Mouse (Mus musculus) myocyte (in vitro differentiated cells): ENCODE measurements around the gene Aarsd1. TPM values are rescaled to one million over a fixed set of nuclear protein-coding genes. Genes with fewer than 3 reads are reported as not detected.
"Not testable (repeated sequence)": the region's sequence is repeated elsewhere in the genome, so short reads cannot be mapped to it uniquely, and the experiment has no call there.

Source experiments
- H3K27me3 ChIP-seq: one replicate; pipeline ENCODE4 v1.6.1; 2011; ENCODE audit not compliant: control insufficient read depth, insufficient read depth, insufficient read length
- H3K36me3 ChIP-seq: one replicate; pipeline ENCODE4 v1.6.1; 2011; ENCODE audit not compliant: control insufficient read depth, insufficient read depth
- H3K4me2 ChIP-seq: one replicate; pipeline ENCODE4 v1.6.1; 2011; ENCODE audit warnings: low read depth, control low read depth
- H3K4me3 ChIP-seq: one replicate; pipeline ENCODE4 v1.5.1; 2011; ENCODE audit warnings: mild to moderate bottlenecking, control low read depth, moderate library complexity
- H3K79me2 ChIP-seq: one replicate; pipeline ENCODE4 v1.6.1; 2011; ENCODE audit not compliant: control insufficient read depth, insufficient read depth
- H3ac ChIP-seq: one replicate; pipeline ENCODE4 v1.6.1; 2011; ENCODE audit not compliant: control insufficient read depth, insufficient read length
- CEBPB ChIP-seq: IDR thresholded peaks from 2 replicates; pipeline ENCODE4 v1.6.1; 2011; ENCODE audit warnings: mild to moderate bottlenecking, moderate library complexity; ENCODE audit not compliant: poor library complexity, insufficient read depth, severe bottlenecking
- E2F4 ChIP-seq: IDR thresholded peaks from one replicate; pipeline ENCODE4 v1.6.1; 2011; ENCODE audit warnings: mild to moderate bottlenecking, control low read depth, moderate library complexity; ENCODE audit not compliant: insufficient read depth
- MAX ChIP-seq: IDR thresholded peaks from one replicate; pipeline ENCODE4 v1.6.1; 2011; ENCODE audit warnings: low read depth, mild to moderate bottlenecking, control low read depth
- MYOD1 ChIP-seq, 3 experiments: IDR thresholded peaks; one replicate each; pipeline ENCODE4 v1.6.1; 2011; ENCODE audit warnings: control low read depth in 2 of 3, low read depth in 2 of 3, mild to moderate bottlenecking in 2 of 3, moderate library complexity in 1 of 3; ENCODE audit not compliant: insufficient read length in 2 of 3, control insufficient read depth in 1 of 3
- MYOG ChIP-seq, 3 experiments: IDR thresholded peaks; one replicate each; pipeline ENCODE4 v1.6.1; 2011; ENCODE audit warnings: control low read depth in 2 of 3, low read depth in 2 of 3, mild to moderate bottlenecking in 2 of 3; ENCODE audit not compliant: insufficient read length in 2 of 3, control insufficient read depth in 1 of 3, insufficient read depth in 1 of 3
- POLR2A ChIP-seq: IDR thresholded peaks from one replicate; pipeline ENCODE4 v1.6.1; 2011; ENCODE audit warnings: low read depth, mild to moderate bottlenecking, control low read depth, moderate library complexity; ENCODE audit not compliant: insufficient read length
- POLR2AphosphoS2 ChIP-seq: IDR thresholded peaks from one replicate; pipeline ENCODE4 v1.6.1; 2011; ENCODE audit warnings: low read depth, control low read depth; ENCODE audit not compliant: insufficient read length
- REST ChIP-seq: IDR thresholded peaks from one replicate; pipeline ENCODE4 v1.6.1; 2011; ENCODE audit warnings: mild to moderate bottlenecking, control low read depth, moderate library complexity; ENCODE audit not compliant: insufficient read depth, insufficient read length
- SRF ChIP-seq: IDR thresholded peaks from one replicate; pipeline ENCODE4 v1.6.1; 2011; ENCODE audit warnings: low read depth; ENCODE audit not compliant: control insufficient read depth, insufficient read length
- TCF12 ChIP-seq: IDR thresholded peaks from one replicate; pipeline ENCODE4 v1.6.1; 2011; ENCODE audit warnings: mild to moderate bottlenecking, control low read depth; ENCODE audit not compliant: poor library complexity, insufficient read depth, severe bottlenecking
- TCF3 ChIP-seq: IDR thresholded peaks from one replicate; pipeline ENCODE4 v1.6.1; 2011; ENCODE audit warnings: low read depth, control low read depth; ENCODE audit not compliant: insufficient read length
- USF1 ChIP-seq: IDR thresholded peaks from one replicate; pipeline ENCODE4 v1.6.1; 2011; ENCODE audit warnings: low read depth, mild to moderate bottlenecking, control low read depth, moderate library complexity
- polyA plus RNA-seq: library from polyadenylated mRNA; unstranded; fragments of >200 nt; fragmentation: generic; extraction: Trizol; gene quantifications from one replicate; pipeline ENCODE4 v1.2.1, GENCODE M21; 2012; ENCODE audit warnings: missing spikeins

Gene Aarsd1
- polyA plus RNA-seq, 1 experiment: 31.2 TPM

DNA sequence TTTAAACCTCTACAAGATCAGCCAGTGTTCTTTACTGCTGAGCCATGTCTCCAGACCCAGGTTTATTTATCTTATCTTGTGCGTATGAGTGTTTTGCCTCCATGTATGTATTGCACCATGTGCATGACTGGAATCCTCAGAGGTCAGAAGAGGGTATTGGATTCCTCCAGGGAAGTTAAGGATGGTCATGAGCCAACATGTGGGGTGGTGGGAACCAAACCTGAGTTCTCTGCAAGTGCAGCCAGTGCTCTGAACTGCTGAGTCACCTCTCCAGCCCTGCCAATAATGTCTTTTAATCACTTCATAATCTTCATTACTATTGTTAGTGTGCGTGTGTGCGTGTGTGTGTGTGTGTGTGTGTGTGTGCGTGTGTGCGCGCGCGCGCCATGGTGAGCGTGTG is 34.1 kb upstream of the Aarsd1 start:
- Histone ChIP-seq H3K27me3 (no peaks in the 10 kb centered on the region), H3K79me2 (no peaks in the 10 kb centered on the region), H3K36me3 (no peaks in the 10 kb centered on the region), H3ac (no peak overlapping the region), H3K4me3 (no peak overlapping the region), H3K4me2 (no peak overlapping the region)
- no peak for TF ChIP-seq MYOD1 (IDR thresholded peaks at IDR 0.05; ENCODE audit: control insufficient read depth in 1 of 3, insufficient read length in 2 of 3, low read depth in 2 of 3)
- TF ChIP-seq E2F4: no peak

DNA sequence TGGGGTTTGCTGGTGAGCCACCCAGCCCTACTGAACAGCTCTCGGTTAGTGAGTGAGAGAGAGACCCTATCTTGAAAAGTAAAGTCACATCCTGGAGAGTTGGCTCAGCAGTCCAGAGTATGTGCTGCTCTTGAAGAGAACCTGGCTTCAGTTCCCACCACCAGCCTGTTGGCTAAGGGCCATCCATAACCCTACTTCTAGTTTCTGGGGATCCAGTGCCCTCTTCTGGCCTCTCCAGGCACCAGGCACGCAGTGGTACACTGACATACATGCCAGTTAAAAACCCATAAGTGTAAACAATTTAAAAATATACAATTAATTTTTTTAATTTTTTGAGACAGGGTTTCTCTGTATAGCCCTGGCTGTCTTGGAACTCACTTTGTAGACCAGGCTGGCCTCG is 33.0 kb upstream of the Aarsd1 start:
- H3K79me2 ChIP-seq: no peaks in the 10 kb centered on the region
- H3ac ChIP-seq: no peak overlapping the region
- no peaks in the 10 kb centered on the region for H3K27me3 ChIP-seq
- H3K36me3 ChIP-seq: peaks cover 6% of the 10 kb centered on the region
- no peak overlapping the region for H3K4me2 ChIP-seq
- TF ChIP-seq TCF12: no peak
- TF ChIP-seq POLR2A: no peak
- no peak for TF ChIP-seq CEBPB
- TF ChIP-seq E2F4: no peak
- no peak for TF ChIP-seq REST
- TF ChIP-seq MAX: no peak
- TF ChIP-seq MYOG (IDR thresholded peaks at IDR 0.05; ENCODE audit: control insufficient read depth in 1 of 3, insufficient read depth in 1 of 3, insufficient read length in 2 of 3, low read depth in 2 of 3): no peak
- TF ChIP-seq TCF3: no peak
- TF ChIP-seq SRF: no peak
- H3K4me3 ChIP-seq: no peak overlapping the region

DNA sequence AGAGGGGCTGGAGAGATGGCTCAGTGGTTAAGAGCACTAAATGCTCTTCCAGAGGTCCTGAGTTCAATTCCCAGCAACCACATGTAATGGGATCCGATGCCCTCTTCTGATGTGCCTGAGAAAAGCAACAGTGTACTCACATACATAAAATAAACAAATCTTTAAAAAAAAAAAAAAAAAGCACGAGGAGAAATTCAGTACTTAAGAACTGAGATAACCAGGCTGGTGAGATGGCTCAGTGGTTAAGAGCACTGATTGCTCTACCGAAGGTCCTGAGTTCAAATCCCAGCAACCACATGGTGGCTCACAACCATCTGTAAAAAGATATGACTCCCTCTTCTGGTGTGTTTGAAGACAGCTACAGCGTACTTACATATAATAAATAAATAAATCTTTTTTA is 32.2 kb upstream of the Aarsd1 start:
- H3K4me3 ChIP-seq, H3ac ChIP-seq, H3K27me3 ChIP-seq, H3K79me2 ChIP-seq: not testable (repeated sequence)
- peak overlapping the region; percentile 73 for H3K4me2 ChIP-seq
- H3K36me3 ChIP-seq: peaks cover 14% of the 10 kb centered on the region

DNA sequence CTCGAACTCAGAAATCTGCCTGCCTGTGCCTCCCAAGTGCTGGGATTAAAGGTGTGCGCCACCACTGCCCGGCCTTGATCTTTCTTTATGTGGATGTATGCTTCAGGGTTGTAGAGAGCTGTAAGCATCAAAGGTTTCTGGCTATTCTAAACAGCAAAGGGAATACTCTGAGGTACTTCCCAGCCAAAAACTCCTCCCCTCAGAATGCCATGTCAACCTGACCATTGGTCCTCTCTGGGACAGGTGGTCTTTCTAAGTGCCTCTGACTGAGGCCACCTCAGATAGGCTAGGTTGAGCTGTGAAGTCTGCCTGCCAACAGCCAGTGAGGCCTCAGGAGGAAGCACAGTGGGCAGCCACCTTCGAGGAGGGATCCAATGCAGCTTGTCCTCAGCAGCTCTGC is 31.5 kb upstream of the Aarsd1 start:
- Histone ChIP-seq H3ac (peak overlapping the region; percentile 3), H3K4me3 (peak overlapping the region; percentile 34), H3K79me2 (peaks cover 11% of the 10 kb centered on the region), H3K36me3 (peaks cover 21% of the 10 kb centered on the region), H3K4me2 (peak overlapping the region; percentile 73), H3K27me3 (no peaks in the 10 kb centered on the region)
- TF ChIP-seq MYOD1 (IDR thresholded peaks at IDR 0.05; ENCODE audit: control insufficient read depth in 1 of 3, insufficient read length in 2 of 3, low read depth in 2 of 3) (no peak), SRF (no peak), CEBPB (no peak), POLR2AphosphoS2 (no peak), USF1 (no peak), MYOG (IDR thresholded peaks at IDR 0.05; ENCODE audit: control insufficient read depth in 1 of 3, insufficient read depth in 1 of 3, insufficient read length in 2 of 3, low read depth in 2 of 3) (no peak)

DNA sequence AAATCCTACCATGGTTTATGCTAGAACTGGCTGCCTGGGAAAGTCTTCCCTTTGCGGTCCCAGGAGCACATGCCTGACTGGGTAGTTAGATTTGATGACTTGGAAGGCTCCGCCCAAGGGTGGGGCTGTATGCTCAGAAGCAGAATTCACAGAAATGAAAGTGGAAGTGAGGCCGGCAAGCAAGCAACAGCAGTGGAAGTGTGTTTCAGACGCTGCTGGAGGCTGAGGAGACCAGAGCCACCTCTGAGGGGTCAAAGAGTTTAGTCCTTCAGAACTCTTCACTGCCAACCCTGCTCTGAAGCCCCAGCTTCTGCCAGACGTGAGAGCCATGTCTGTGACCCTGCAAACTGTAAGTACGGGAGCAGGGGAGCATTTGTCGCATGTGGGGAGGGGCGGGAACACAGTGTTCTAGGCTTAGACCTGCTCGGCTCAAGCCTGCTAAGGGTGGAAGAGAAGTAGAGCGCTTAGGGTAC is 30.9 kb upstream of the Aarsd1 start, which contains the start of gene Ifi35:
Gene Ifi35 (plus strand): TSS at position 134 of the 473 bp plus-strand sequence.
- H3K36me3 ChIP-seq: peaks cover 27% of the 10 kb centered on the region
- H3K79me2 ChIP-seq: peaks cover 16% of the 10 kb centered on the region
- peak within 1 kb of the TSS; percentile 34 for H3K4me3 ChIP-seq
- TF ChIP-seq POLR2AphosphoS2 (peak; percentile 74), TCF12 (no peak), POLR2A (peak; percentile 75), REST (no peak), SRF (peak; percentile 32)
- H3K4me2 ChIP-seq: peak within 1 kb of the TSS; percentile 73
- no peaks in the 10 kb centered on the region for H3K27me3 ChIP-seq
- peak within 1 kb of the TSS; percentile 3 for H3ac ChIP-seq

DNA sequence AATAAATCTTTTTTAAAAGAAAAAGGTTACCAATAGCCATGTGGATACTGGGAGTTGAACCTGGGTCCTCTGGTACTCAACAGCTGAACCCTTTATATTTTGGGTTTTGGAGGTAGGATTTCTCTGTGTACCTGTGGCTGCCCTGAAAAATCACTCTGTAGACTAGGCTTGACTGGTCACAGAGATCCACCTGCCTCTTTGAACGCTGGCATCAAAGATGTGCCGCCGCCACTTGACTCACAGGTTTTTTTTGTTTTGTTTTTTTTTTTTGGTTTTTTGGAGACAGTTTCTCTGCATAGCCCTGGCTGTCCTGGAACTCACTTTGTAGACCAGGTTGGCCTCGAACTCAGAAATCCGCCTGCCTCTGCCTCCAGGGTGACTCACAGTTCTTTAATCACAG is 30.4 kb upstream of the Aarsd1 start:
- Histone ChIP-seq H3K27me3 (no peaks in the 10 kb centered on the region), H3K79me2 (peaks cover 22% of the 10 kb centered on the region), H3K4me3 (peak overlapping the region; percentile 34), H3K4me2 (peak overlapping the region; percentile 73), H3ac (peak overlapping the region; percentile 3), H3K36me3 (peaks cover 32% of the 10 kb centered on the region)
- TF ChIP-seq CEBPB (no peak), E2F4 (no peak), TCF3 (no peak), USF1 (no peak), POLR2A (no peak), SRF (no peak), MAX (no peak), MYOG (IDR thresholded peaks at IDR 0.05; ENCODE audit: control insufficient read depth in 1 of 3, insufficient read depth in 1 of 3, insufficient read length in 2 of 3, low read depth in 2 of 3) (no peak), MYOD1 (IDR thresholded peaks at IDR 0.05; ENCODE audit: control insufficient read depth in 1 of 3, insufficient read length in 2 of 3, low read depth in 2 of 3) (no peak), POLR2AphosphoS2 (no peak), REST (no peak), TCF12 (no peak)

DNA sequence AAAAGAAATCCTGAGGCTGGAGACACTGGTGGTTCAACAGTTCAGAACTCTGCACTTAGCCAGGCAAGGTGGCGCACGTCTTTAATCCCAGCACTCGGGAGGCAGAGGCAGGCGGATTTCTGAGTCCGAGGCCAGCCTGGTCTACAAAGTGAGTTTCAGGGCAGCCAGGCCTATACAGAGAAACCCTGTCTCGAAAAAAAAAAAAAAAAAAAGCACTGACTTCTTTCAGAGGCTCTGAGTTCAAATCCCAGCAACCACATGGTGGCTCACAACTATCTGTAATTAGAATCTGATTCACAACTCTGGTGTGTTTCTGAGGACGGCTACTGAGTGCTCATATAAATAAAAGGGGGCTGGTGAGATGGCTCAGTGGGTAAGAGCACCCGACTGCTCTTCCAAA is 29.4 kb upstream of the Aarsd1 start:
- Histone ChIP-seq H3K79me2 (peaks cover 28% of the 10 kb centered on the region), H3K36me3 (peaks cover 34% of the 10 kb centered on the region)
- H3ac ChIP-seq, H3K4me2 ChIP-seq, H3K4me3 ChIP-seq, H3K27me3 ChIP-seq: not testable (repeated sequence)
